Mouse (Mus musculus) regulatory T cell (primary cell): Measurements from ENCODE around the gene Cfap77.

ENCODE experiments used
- in situ Hi-C: fragments of 300-600 bp; cut with MboI, MseI; formaldehyde crosslinking; loops from one replicate; pipeline ENCODE4 v1.15.1; 2025; ENCODE audit warnings: high pct_unique_total_duplicates

Gene Cfap77

DNA sequence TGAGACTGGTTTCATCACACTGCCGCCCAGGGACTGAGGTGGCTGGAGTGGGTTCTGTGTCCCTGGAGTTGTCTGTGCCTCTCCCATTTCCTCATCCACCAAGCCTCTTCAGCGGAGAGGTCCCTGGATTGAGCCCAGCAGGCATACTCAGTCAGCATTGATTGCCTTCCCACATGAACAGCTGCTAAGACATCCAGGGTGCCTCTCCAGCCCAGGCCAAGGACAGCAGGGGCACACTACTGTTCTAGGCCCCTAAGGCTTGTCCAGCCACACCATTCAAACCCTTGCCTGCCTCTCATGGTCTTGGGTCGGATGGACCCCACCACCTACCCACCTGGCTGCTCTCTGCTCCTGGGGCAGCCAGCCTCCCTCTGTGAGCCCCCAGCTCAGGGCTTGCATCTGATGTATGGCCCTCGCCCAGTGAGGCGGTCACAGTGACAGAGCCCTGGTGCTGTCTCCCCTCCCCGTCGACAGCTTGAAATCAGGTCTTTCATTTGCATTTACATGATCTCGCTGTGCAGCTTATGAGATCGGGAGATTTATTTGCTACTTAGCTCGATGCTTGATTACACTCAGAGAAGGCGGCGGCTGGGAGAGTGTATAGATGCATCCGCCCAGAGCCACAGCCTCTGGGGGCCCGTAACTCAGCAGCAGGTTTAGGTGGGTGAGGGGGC is 57.6 kb downstream of the Cfap77 start:
- in situ Hi-C loops: no loop called here

DNA sequence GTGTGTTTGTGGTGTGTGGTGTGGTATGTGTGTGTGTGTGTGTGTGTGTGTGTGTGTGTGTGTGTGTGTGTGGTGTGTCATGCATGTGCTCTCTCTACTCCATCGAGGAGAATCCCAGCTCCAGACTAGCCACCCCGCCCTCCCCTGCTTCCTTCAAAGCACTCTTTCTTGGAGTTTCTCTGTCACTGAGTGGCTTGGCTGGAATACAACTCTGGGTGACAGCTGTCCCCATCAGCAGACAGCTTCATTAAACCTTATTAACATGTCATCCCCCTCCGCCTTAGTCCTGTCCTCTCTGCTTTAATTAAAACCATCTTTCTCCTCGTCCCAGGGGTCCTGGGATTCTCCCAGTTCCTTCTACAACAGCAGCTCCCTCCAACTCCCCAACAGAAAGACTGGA is 59.4 kb downstream of the Cfap77 start:
- in situ Hi-C loops: no loop called here

DNA sequence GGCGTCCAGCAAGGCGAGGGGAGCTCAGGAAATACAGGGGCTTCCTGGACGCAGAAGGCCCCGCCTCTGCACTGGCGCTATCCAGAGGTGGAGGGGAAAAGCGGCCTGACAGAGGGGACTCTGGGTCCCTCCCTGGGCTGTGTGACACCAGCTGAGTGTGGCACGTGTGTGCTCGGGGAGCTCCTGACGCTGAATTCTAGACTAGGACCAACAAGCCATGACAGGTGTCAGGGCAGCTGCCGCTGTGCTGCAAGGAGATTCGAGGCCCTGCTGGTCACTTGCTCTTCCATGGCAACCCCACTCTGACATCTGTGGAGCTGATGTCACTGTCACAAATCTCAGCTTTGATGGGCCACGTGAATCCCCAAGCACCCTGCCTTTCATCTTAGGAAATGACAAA is 60.9 kb downstream of the Cfap77 start:
- in situ Hi-C loops: no loop called here

DNA sequence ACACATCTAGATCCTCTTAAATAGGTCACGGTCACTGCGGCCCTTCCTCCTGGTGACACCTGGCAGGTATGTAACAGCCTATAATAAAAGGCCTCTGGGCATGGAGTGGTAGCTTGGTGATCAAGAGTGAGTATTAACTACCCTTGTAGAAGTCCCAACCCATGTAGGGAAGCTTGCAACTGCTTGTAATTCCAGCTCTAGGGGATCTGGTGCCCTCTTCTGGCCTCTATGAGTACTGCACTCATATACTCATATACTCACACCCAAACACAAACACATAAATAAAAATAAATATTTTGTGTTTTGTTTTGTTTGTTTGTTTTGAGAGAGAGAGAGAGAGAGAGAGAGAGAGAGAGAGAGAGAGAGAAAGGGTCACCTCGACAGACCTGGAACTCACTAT is 66.1 kb downstream of the Cfap77 start:
- in situ Hi-C loops: no loop called here

DNA sequence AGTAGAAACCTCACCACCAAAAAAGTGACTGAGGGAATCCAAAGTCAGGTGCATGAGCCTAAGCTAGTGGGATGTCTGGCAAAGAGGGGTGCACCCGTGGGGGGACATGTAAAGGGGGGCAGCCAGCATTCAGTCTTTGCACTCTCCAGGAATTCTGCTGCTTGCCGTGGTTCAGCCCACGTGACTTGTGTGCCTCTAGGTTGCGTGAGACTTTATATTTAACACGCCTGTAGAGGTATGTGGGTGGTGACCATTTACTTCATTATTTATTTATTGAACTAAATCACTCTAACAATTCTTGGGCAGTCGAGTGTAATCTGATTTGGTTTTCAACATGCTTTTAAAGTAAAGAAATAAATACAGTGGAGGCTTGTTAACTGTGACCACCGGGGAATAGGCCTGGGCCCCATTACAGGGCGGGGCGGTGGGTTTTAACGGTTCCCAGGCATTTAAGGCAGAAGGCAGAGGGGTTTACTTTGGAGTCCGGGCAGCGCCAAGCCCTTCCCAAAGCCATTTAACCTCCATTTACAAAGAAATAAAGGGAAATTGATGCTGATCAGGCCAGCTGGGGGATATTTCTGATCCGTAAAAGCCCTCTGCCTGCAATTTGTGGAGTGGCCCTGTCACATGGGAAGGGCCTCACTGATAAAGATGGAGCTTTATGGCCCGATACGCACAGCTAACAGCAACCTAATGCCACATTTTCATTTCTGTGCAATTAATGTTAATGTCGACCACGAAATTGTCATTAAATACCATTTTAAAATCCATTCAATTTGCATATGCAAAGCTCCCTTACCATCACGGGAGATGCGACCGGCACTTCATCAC is 74.6 kb downstream of the Cfap77 start:
- in situ Hi-C loops: no loop called here

DNA sequence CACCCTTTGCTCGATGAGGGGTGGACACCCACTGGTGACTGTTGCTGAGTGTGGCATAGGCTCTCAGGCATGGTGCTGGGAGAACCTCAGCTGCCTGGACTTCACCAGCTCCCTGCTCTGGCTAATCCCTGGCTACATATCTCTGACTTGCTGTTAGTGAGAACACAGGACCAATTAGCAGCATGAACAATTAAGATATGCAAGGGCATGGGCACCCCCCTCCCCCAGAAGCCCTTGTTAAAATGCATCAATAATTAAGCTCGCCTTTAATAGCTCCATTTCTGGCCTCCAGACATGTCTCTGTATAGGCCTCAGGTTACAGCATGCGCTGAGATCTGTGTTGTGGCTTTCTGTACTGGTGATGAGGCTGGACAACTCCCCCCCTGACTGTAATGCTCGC is 76.4 kb downstream of the Cfap77 start:
- in situ Hi-C loops: loop anchor here (5.0 kb wide), 1 partner anchor 221 kb away; no protein-coding TSS in a partner anchor

DNA sequence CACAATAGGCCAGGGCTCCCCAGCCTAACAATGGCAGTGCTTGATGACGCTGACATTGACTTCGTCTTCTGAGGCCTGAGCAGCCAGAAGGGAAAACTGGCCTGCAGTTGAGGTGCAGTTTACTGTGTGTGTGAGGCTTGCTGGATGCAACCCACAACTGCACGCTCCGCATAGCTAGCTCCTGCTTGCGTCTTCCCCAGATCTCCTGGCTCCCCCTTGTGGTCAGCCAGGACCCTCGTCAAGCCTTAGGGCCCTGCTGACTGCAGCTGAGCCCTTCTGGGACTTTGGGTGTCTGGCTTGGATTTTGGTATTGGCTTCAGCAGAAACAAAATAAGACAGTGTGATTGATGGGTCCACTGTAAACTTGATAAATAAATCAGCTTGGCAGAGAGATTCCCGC is 78.2 kb downstream of the Cfap77 start:
- in situ Hi-C loops: loop anchor here (5.0 kb wide), 1 partner anchor 219 kb away; no protein-coding TSS in a partner anchor

DNA sequence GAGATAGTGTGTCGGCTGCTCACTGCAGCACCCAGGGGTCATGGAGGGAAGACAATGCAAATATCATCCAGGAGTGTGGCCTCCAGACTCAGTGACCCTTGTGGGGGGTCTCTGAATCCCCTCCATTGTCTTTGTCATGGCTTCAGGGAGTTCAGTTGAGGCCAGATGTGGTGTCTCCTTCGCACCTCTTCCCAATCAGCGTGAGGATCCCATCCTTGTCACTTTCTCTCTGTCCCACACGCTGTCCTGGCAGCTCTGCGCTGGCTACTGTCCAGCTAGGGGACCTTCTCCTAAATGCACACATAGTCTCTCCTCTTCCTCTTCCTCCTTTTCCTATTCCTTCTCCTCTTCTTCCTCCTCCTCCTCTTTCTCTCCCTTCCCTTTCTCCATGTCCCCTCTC is 79.3 kb downstream of the Cfap77 start:
- in situ Hi-C loops: loop anchor here (5.0 kb wide), 1 partner anchor 218 kb away; no protein-coding TSS in a partner anchor

DNA sequence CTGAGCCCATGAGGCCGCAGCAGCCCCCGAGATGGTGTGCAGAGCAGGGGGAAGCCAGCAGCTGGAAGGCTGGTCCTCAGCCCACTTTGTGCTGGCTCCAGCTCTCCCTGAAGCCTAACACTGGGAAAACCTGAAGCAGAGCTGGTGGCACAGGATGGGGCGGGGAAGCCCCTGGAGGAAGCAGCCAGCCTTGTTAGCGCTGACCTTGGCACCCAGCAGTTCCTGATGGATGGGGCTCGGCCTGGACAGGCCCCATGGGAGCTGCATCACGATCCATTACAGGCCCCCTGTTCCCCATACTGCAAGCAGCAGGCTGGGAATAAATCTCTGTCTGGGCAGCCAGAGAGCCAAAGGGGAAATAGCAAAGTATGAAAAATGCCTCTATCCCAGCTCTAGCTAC is 80.3 kb downstream of the Cfap77 start:
- in situ Hi-C loops: no loop called here

DNA sequence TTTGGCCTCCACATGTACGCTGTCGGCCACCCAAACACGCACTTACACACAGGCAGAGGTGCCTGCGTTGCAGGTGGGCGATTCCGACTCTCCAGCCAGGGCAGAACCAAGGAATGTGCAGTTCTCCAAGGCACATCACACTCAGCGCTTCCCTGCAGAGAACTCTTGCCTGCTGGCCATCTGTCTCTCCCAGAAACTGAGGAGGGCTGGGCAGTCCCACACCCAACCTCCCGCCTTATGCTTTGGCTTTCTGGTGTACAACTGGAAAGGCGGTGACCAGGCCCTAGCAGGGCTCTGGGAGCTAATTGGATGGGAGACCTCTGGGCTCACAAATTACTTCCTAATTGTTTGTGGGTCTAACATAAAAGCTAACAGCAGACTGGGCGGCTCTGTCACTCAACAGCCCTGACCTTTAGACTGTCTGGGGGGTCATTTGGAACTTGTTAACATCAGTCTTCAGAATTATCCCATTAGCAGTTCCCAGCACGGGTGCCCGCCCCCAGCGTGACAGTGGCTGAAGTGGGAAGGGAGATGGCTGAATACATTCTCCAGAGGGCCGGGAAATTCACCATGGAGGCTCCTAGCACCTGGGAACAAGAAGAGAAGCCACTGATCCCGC is 80.9 kb downstream of the Cfap77 start:
- in situ Hi-C loops: no loop called here

DNA sequence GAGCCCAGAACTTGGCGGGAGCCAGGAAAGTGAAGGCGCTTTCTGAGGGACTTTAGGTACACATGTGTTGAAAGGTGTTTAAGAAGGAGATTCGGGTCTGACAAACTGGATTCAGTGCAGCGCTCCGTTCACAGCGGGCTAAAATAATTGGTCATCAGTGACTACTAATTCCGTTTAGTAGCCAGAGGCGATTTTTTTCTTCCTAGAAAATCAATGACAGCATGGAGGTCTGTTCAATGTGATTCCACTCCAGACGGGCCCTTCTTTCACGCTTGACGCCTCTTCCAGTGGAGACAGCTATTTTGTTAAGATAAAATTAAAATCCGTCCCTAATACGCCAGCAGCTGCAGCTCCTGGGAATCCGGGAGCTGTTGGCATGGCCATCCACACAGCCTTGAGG is 84.4 kb downstream of the Cfap77 start:
- in situ Hi-C loops: no loop called here

DNA sequence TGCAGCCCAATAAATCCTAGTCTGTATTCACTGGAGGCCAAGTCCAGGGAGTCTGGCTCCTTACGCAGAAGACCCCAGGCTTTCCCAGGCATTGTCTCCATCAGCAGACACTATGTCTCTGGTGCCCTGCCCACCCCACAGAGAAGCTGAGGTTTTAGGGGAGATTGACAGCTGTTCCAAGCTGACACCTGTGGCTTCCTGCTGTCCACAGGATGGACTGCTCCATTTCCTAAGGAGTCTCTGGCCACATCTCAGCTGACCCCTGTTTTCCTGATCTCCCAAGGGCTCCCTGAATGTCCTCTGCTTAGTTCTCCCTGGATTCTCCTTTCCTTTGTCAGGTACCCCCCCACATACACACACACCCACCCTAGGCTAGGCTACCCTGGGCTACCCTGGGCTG is 86.6 kb downstream of the Cfap77 start:
- in situ Hi-C loops: no loop called here

DNA sequence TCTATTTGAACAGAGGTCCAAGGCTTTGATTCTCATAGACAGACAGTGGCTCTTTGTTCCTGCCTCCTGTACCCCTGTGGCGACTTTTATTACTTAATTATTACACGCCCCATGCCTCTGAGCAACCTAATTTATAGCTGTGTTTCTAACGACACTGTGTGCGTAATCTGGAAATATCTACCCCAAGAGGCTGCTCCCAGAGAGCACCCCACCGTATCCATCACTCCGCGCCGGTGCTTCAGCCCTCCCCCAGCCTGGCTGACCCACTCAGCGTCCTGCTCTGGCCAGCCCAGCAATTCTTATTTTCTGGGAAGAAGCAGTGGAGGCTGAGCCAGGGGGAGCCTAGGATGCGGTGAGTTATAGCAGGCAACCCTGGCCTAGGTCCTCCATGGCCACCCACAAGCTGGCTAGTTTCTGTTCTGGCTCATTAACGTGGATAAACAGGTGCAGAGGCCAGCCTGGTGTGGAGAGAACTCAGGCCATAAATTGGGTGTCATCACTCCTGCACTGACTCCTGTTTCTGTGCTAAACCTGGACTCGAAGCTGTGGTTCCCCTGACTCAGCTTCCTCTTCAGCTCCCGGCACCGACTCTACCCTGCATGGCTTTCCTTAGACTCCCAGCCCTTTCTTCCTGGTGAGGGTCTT is 88.6 kb downstream of the Cfap77 start:
- in situ Hi-C loops: no loop called here

DNA sequence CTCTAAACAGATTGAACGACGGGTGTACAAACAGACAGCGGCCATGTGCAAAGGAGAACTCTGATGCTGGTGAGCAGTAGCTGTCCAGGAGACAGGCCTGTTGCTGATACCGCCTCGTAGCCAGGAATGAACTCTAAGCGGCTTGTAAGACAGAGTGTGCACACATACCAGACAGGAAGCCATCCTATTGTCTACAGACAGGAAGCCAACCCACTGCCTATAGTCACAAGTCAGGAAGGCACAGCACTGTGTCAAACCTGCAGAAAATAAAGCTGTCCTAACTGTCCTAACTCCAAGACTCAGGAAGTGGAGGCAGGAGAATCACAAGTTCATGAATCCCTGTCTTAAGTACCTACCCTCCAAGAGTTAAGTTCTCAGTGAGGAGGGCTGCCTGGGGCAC is 91.3 kb downstream of the Cfap77 start:
- in situ Hi-C loops: no loop called here

DNA sequence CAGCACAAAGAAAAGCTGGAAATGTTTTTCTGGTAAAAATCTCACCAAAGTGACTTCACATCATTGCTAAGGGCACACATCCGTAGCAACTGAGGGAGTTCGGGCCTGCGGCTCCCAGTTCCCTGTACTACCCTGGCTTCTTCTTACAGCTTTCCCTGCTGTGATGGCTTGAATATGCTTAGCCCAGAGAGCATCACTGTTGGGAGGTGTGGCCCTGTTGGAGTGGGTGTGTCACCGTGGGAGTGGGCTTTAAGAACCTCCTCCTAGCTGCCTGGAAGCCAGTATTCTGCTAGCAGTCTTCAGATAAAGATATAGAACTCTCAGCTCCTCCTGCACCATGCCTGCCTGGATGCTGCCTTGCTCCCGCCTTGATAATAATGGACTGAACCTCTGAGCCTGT is 93.2 kb downstream of the Cfap77 start:
- in situ Hi-C loops: no loop called here

DNA sequence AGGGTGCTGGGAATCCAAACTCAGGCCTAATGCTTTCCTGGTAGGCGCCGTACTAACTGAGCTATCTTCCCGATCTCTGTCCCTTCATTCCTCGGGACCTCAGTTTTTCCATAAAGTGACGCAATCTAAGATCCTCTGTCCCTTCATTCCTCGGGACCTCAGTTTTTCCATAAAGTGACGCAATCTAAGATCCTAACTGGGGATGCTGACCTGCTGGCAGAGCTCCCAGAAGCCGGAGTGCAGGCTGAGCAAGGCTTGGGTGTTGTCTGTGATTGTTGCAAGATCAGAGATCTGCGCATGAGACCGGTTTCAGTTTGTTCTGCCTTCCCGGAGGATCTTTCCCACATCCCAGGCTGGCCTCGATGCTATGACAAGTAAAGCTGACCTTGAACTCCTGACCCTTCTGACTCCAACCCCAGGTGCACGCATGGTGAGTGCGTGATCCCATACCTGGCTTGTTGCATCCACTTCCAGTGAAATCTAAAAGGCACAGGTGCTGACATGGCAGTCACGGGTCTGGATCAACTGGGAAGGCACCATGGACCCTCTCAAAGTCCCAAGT is 93.8 kb downstream of the Cfap77 start:
- in situ Hi-C loops: no loop called here

DNA sequence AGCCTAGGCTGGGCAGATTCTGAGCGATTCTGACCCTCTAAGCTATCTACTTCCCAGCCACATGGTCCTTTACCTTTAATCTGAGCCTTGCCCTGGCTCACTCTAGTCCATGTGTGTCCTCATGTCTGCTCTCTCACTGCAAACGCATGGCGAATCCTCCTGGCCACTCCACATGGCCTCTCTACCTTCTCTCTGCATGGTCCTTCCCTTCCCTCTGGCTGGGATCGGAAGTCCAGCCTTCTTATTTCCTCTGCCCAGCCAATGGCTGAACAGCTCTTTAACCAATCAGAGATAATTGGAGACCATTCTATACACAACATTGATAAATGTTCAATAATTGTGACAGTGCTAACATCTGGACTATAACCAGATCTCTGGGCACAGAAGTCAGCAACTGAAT is 98.0 kb downstream of the Cfap77 start:
- in situ Hi-C loops: no loop called here

DNA sequence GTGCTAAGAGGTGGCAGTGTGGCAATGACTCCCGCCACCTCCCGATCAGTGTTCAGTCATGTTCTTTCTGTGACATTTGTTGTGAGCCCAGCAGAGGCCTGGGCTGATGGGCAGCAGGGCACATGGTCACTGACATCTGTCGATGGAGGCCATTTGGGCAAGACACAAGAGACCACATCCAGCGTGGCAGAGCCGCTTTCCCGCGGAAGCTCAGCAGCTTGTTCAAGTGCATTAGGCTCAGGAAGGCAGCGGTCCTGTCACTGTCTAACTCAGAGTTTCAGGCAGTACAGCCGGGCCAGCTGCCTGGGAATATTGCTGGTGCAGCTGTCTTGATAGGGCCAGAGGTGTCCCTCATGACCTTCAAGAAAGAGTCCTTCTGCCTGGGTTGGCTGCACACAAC is 100.3 kb downstream of the Cfap77 start:
- in situ Hi-C loops: no loop called here

DNA sequence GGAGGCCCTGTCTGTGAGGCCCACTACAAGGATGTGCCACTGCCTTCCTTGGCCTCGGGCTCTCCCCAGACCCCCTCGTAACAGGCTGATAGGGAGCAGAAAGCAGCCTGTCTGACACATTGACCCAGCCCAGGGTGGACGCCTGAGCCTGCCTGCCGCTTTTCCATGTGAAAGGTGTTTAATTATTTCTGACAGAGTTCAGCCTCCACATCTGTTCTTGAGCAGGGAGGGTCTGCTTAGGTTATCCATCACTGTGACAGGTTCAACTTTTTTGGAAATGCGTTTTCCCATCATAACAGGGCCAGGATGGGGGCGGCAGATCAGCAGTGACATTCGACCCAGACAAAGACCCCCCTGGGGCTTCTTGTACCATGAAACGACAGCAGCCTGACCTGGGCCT is 101.9 kb downstream of the Cfap77 start:
- in situ Hi-C loops: no loop called here

DNA sequence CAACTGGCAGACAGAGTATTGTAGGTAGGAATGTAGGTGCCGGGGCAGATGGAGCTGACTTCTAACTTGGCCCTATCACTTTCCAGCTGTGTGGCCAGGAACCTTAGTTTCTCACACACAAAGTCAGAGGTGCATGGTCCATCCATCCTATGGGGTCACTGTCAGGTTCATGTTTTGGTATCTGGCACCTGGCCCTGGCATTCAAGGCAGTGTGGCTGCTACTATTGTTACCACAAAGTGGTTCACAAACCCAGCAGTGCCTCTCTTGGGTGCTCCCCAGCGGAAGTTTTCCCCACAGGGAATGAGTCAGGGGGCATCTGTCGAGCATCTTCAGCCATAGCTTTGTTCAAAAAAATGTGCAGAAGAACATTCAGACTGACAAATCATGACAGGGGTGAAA is 108.6 kb downstream of the Cfap77 start:
- in situ Hi-C loops: loop anchor here (10.0 kb wide), 1 partner anchor 642 kb away; no protein-coding TSS in a partner anchor

DNA sequence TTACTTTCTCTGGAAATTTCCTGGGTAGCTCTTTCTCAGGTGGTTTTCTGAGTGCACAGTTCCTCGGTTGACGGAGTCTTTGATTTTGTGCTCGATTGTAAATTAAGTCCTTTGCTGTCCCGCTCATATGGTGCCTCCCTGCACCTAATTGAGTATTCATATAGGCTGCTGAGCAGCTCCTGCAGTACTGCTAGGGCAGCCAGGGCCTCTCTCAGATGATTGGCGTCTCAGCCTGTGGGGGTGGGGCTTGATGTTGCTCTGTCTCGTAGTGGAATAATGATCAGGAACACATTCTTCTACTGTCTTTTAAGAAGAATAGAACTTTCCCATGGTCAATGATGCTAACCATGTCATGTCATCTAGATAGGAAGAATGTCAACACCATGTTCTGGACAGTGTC is 109.5 kb downstream of the Cfap77 start:
- in situ Hi-C loops: loop anchor here (10.0 kb wide), 1 partner anchor 641 kb away; no protein-coding TSS in a partner anchor
